Comparison of ENCODE assay signal across 15 mouse cellular contexts in the genomic region with DNA sequence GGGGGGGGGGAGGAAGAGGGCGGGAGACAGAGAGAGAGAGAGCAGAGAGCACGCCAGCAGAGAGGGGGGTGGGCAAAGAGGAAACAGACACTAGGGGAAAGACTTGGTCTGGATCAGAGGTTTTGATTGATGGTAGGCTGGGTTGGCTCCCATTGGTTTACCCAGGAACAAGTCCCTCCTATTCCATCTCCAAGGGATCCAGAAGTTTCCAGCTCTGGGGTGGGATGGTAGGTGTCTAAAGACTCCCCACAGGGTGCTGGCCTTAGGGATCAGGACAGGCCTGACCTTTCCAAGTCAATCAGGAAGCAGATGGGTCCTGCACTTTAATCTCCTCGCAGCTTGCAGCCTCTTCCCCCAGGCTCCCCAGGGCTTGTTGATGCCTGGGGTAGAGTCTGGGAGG. TPM values are rescaled to one million over a fixed set of nuclear protein-coding genes. Genes with fewer than 3 reads are reported as not detected.
DNase-seq lines count a peak whose midpoint lies in the region; ATAC-seq and TF ChIP-seq lines count a peak whose summit lies in the region.
"Had no signal": no experiment of that assay in that cellular context is flagged by ENCODE, and none has a peak within 500 bp of the region (broad histone marks: within the 10 kb centered on the region; RNA-seq: fewer than 3 reads in every experiment).

No protein-coding gene starts in this region.

- TF ChIP-seq EP300 in liver, embryonic 14.5 days (IDR thresholded peaks at IDR 0.05; ENCODE audit: low read depth): no peak

- no peaks in the 10 kb centered on the region; the same call in 1 of the 2 replicates for H3K4me1 ChIP-seq in heart, embryonic 11.5 days (ENCODE audit: control insufficient read depth, insufficient read depth, low read length)
- H3K4me1 ChIP-seq in liver, embryonic 14.5 days (replicated peaks; ENCODE audit: control insufficient read depth in 2 of 2, insufficient read depth in 2 of 2, low read length in 1 of 2): no peaks in the 10 kb centered on the region; a peak in 1 of 4 replicates
- H3K4me1 ChIP-seq: forebrain, embryonic 13.5 days had no signal

- H3K36me3 ChIP-seq in heart, embryonic 11.5 days (ENCODE audit: control insufficient read depth, insufficient read depth, low read length): no peaks in the 10 kb centered on the region
- H3K36me3 ChIP-seq in liver, embryonic 14.5 days (replicated peaks; ENCODE audit: control insufficient read depth, insufficient read depth, low read depth): no peaks in the 10 kb centered on the region

- peak overlapping the region; percentile 11; the same call in 1 of the 2 replicates for H3K4me2 ChIP-seq in heart, embryonic 11.5 days
- no peak overlapping the region for H3K4me2 ChIP-seq in liver, embryonic 14.5 days (ENCODE audit: low read depth)
- H3K4me2 ChIP-seq: embryonic facial prominence, embryonic 13.5 days; forebrain, embryonic 13.5 days had no signal

- no peak overlapping the region for H3K9ac ChIP-seq in heart, embryonic 11.5 days (ENCODE audit: low read depth, low read length)
- H3K9ac ChIP-seq in liver, embryonic 14.5 days (replicated peaks): no peak overlapping the region
- H3K9ac ChIP-seq: embryonic facial prominence, embryonic 13.5 days; forebrain, embryonic 13.5 days had no signal

- WGBS in heart, embryonic 11.5 days (ENCODE audit: insufficient replicate concordance): 3% methylated on average over 2 of the region's 3 CpGs
- 5% methylated on average over 3 of the region's 3 CpGs for WGBS in liver, embryonic 14.5 days (ENCODE audit: insufficient replicate concordance)

- DNase-seq in heart, adult 18-20 months: no peak
- peak; percentile 47 for DNase-seq in kidney, postnatal 14 days
- DNase-seq in kidney, postnatal 25 days: no peak
- DNase-seq in ZHBTc4 (ENCODE audit: low read depth, low spot score): peak; percentile 43
- no peak for DNase-seq in liver, embryonic 14.5 days (ENCODE audit: low read depth in 3 of 3, low spot score in 3 of 3)
- no peak for DNase-seq in layer of hippocampus, postnatal 36 days
- no peak for DNase-seq in natural killer cell, adult 2 months (ENCODE audit: low spot score in 2 of 2)
- DNase-seq: adrenal gland, postnatal 10 days; cerebellum, adult 11 months; gastrocnemius, postnatal 25 days; thymus, postnatal 36 days had no signal

- 0 out of 2 replicates have a peak, but pooled peaks have one; percentile 21 for ATAC-seq in heart, embryonic 11.5 days (replicated peaks; ENCODE audit: insufficient number of reproducible peaks, low FRiP score, low TSS enrichment)
- ATAC-seq in liver, embryonic 14.5 days (ENCODE audit: insufficient read depth): peak; percentile 28; the same call in 1 of the 2 replicates
- ATAC-seq: forebrain, embryonic 13.5 days had no signal

- no peak overlapping the region for H3K4me3 ChIP-seq in heart, embryonic 11.5 days (ENCODE audit: low read depth, low read length)
- no peak overlapping the region for H3K4me3 ChIP-seq in liver, embryonic 14.5 days (ENCODE audit: insufficient read depth in 1 of 2, low read depth in 2 of 2, low read length in 2 of 2)
- H3K4me3 ChIP-seq: embryonic facial prominence, embryonic 13.5 days; forebrain, embryonic 13.5 days had no signal

- H3K9me3 ChIP-seq in heart, embryonic 11.5 days (replicated peaks; ENCODE audit: control insufficient read depth, low read length): no peaks in the 10 kb centered on the region
- H3K9me3 ChIP-seq in liver, embryonic 14.5 days (ENCODE audit: control insufficient read depth, low read length): no peaks in the 10 kb centered on the region
- H3K9me3 ChIP-seq: embryonic facial prominence, embryonic 13.5 days; forebrain, embryonic 13.5 days had no signal

- H3K27me3 ChIP-seq in heart, embryonic 11.5 days (ENCODE audit: control insufficient read depth, insufficient read depth, low read length): peaks cover 2% of the 10 kb centered on the region
- peaks cover 20% of the 10 kb centered on the region for H3K27me3 ChIP-seq in liver, embryonic 14.5 days (ENCODE audit: control insufficient read depth, insufficient read depth, low read length)

- H3K27ac ChIP-seq in heart, embryonic 11.5 days (ENCODE audit: low read depth, low read length): no peak overlapping the region
- H3K27ac ChIP-seq in liver, embryonic 14.5 days: no peak overlapping the region
- H3K27ac ChIP-seq: embryonic facial prominence, embryonic 13.5 days; forebrain, embryonic 13.5 days had no signal

- no peak for TF ChIP-seq CTCF in liver, embryonic 14.5 days (IDR thresholded peaks at IDR 0.05; ENCODE audit: low read depth)

RNA-seq across cellular contexts. Expression of a gene that starts 5.6 kb away (rescaled TPM):
- polyA plus RNA-seq in heart, embryonic 11.5 days (2014; fragmentation: Nextera tagmentation; extraction: Ambion mirVana): 1.3 and 1.4 TPM in 2 replicates
- total RNA-seq in heart, adult 18-20 months (2021): 1 to 10 TPM; 5.5 to 7.1 TPM
- polyA plus RNA-seq in liver, embryonic 14.5 days (2012; rRNA removed): 0.35 and 0.53 TPM in 2 replicates
- 0.10 and 0.23 TPM in 2 replicates for polyA plus RNA-seq in liver, embryonic 14.5 days (2014; fragmentation: Nextera tagmentation; extraction: Ambion mirVana)
- total RNA-seq in layer of hippocampus, postnatal 36 days (2021): 1 to 10 TPM; 2.4 to 2.5 TPM
- total RNA-seq: megakaryocyte, adult 5-6 weeks had no signal

RNA-seq across cellular contexts. Expression of a gene that starts 10.2 kb away (rescaled TPM):
- polyA plus RNA-seq in heart, embryonic 11.5 days (2014; fragmentation: Nextera tagmentation; extraction: Ambion mirVana): 41.2 and 41.6 TPM in 2 replicates
- 10 to 100 TPM; 65.1 to 70.8 TPM for total RNA-seq in heart, adult 18-20 months (2021)
- 8.3 and 9.1 TPM in 2 replicates for polyA plus RNA-seq in liver, embryonic 14.5 days (2012; rRNA removed)
- 12.8 and 14.6 TPM in 2 replicates for polyA plus RNA-seq in liver, embryonic 14.5 days (2014; fragmentation: Nextera tagmentation; extraction: Ambion mirVana)
- 10 to 100 TPM; 40.5 to 40.8 TPM for total RNA-seq in layer of hippocampus, postnatal 36 days (2021)

RNA-seq across cellular contexts. Expression of a gene that starts 41.7 kb away (rescaled TPM):
- polyA plus RNA-seq in heart, embryonic 11.5 days (2014; fragmentation: Nextera tagmentation; extraction: Ambion mirVana): 5.4 and 6.9 TPM in 2 replicates
- total RNA-seq in heart, adult 18-20 months (2021): 10 to 100 TPM; 36.7 to 38.7 TPM
- polyA plus RNA-seq in liver, embryonic 14.5 days (2012; rRNA removed): 6.1 and 7.3 TPM in 2 replicates
- polyA plus RNA-seq in liver, embryonic 14.5 days (2014; fragmentation: Nextera tagmentation; extraction: Ambion mirVana): 0.98 and 1.3 TPM in 2 replicates
- 100 to 1,000 TPM; 145 to 149 TPM for total RNA-seq in layer of hippocampus, postnatal 36 days (2021)

RNA-seq across cellular contexts. Expression of a gene that starts 52.0 kb away (rescaled TPM):
- polyA plus RNA-seq in heart, embryonic 11.5 days (2014; fragmentation: Nextera tagmentation; extraction: Ambion mirVana): 9.0 and 10.8 TPM in 2 replicates
- under 1 TPM in 1 of 2 experiments, not detected in 1; 0.13 TPM for total RNA-seq in heart, adult 18-20 months (2021)
- 0.05 and 0.16 TPM in 2 replicates for polyA plus RNA-seq in liver, embryonic 14.5 days (2012; rRNA removed)
- polyA plus RNA-seq in liver, embryonic 14.5 days (2014; fragmentation: Nextera tagmentation; extraction: Ambion mirVana): 0.10 TPM in 1 of 2 replicates, not detected in the other
- total RNA-seq in layer of hippocampus, postnatal 36 days (2021): 1 to 10 TPM in 1 of 2 experiments, under 1 TPM in 1; 0.62 to 1.9 TPM
- total RNA-seq: gastrocnemius, postnatal 25 days; megakaryocyte, adult 5-6 weeks had no signal

RNA-seq across cellular contexts. Expression of a gene that starts 53.7 kb away (rescaled TPM):
- polyA plus RNA-seq in heart, embryonic 11.5 days (2014; fragmentation: Nextera tagmentation; extraction: Ambion mirVana): 61.9 and 102 TPM in 2 replicates
- 10 to 100 TPM; 26.7 to 27.7 TPM for total RNA-seq in heart, adult 18-20 months (2021)
- polyA plus RNA-seq in liver, embryonic 14.5 days (2012; rRNA removed): 35.3 and 39.9 TPM in 2 replicates
- polyA plus RNA-seq in liver, embryonic 14.5 days (2014; fragmentation: Nextera tagmentation; extraction: Ambion mirVana): 25.5 and 31.0 TPM in 2 replicates
- total RNA-seq in layer of hippocampus, postnatal 36 days (2021): 10 to 100 TPM; 15.2 to 21.2 TPM

Comparison
In these comparisons a context has a peak if more than half of its experiments do, and no peak if none do; other contexts are left out.
1. DNase-seq: peak in kidney, postnatal 14 days (single experiment) and ZHBTc4 (single experiment); none in heart, adult 18-20 months (0 of 2), kidney, postnatal 25 days (0 of 2), liver, embryonic 14.5 days (0 of 3), layer of hippocampus, postnatal 36 days (0 of 2) and natural killer cell, adult 2 months (0 of 2).